Mouse (Mus musculus): Measurements from ENCODE around the gene Ctf2.

DNA sequence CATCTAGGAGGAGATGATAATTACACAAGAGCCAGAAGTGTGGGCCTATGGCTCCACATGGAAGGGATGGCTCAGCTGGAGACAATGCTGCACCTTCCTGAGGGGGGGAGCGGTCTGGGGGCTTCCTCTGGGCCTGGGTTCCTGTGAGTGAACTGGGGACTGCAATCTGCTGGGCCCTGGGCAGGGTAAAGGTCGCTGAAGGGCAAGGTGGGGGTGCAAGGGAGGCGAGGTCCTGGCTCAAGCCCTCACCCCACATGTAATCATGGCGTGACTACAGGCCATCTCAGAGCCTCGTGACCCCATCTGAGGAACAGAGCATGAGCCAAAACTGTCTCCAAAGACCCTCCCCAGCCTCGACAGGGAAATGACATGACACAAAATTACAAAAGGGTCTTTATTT is 27.4 kb downstream of the Ctf2 start:
- TF ChIP-seq CTCF (IDR thresholded peaks at IDR 0.05 in 2 of 3, conservative IDR thresholded peaks at IDR 0.05 in 1 of 3; ENCODE audit: control insufficient read depth in 1 of 3, insufficient read depth in 1 of 3, low read depth in 2 of 3, low read length in 3 of 3, poor library complexity in 1 of 3, severe bottlenecking in 1 of 3) (no peak), ZNF384 (IDR thresholded peaks at IDR 0.05; ENCODE audit: low read depth, low read length) (no peak), EP300 (IDR thresholded peaks at IDR 0.05; ENCODE audit: low read depth in 1 of 2, low read length in 2 of 2) (no peak), MAFK (IDR thresholded peaks at IDR 0.05; ENCODE audit: borderline replicate concordance, low read depth, low read length) (no peak)
